Mouse (Mus musculus) hindbrain, embryonic 11.5 days (tissue): Measurements from ENCODE around the gene Capn9. TPM values are rescaled to one million over a fixed set of nuclear protein-coding genes. Genes with fewer than 3 reads are reported as not detected.

ENCODE experiments used
- ATAC-seq: fragments of 200-750 bp; cut with Nextera tagmentation; 2 replicates; pipeline ENCODE4 v1.8.0; 2017; ENCODE audit warnings: mild to moderate bottlenecking, moderate TSS enrichment, moderate library complexity; ENCODE audit not compliant: low FRiP score
- DNase-seq: peaks from one replicate; pipeline ENCODE4 v3.0.0-alpha.2; 2015; ENCODE audit warnings: low spot score
- H3K27ac ChIP-seq: fragments of 300-500 bp; sonication (generic); 2 replicates; pipeline ENCODE4 v1.5.1; 2014; ENCODE audit warnings: mild to moderate bottlenecking, low read depth, low read length
- H3K27me3 ChIP-seq: fragments of 300-500 bp; sonication (generic); 2 replicates; pipeline ENCODE4 v1.6.1; 2014; ENCODE audit warnings: mild to moderate bottlenecking, low read length, moderate library complexity, mixed read lengths; ENCODE audit not compliant: control insufficient read depth, insufficient read depth
- H3K36me3 ChIP-seq: fragments of 300-500 bp; sonication (generic); 2 replicates; pipeline ENCODE4 v1.6.1; 2014; ENCODE audit warnings: mild to moderate bottlenecking, low read length, moderate library complexity, mixed read lengths; ENCODE audit not compliant: control insufficient read depth, insufficient read depth
- H3K4me1 ChIP-seq: fragments of 300-500 bp; sonication (generic); replicated peaks from 2 replicates; pipeline ENCODE4 v1.6.1; 2014; ENCODE audit warnings: low read length, mixed read lengths; ENCODE audit not compliant: control insufficient read depth, insufficient read depth
- H3K4me2 ChIP-seq: fragments of 300-500 bp; sonication (generic); replicated peaks from 2 replicates; pipeline ENCODE4 v1.6.1; 2014; ENCODE audit warnings: mild to moderate bottlenecking, low read depth, low read length
- H3K4me3 ChIP-seq: fragments of 300-500 bp; sonication (generic); 2 replicates; pipeline ENCODE4 v1.5.1; 2014; ENCODE audit warnings: low read depth, low read length
- H3K9ac ChIP-seq: fragments of 300-500 bp; sonication (generic); 2 replicates; pipeline ENCODE4 v1.6.1; 2014; ENCODE audit warnings: low read depth, low read length
- H3K9me3 ChIP-seq: fragments of 300-500 bp; sonication (generic); 2 replicates; pipeline ENCODE4 v1.6.1; 2016; ENCODE audit warnings: low read length; ENCODE audit not compliant: control insufficient read depth
- WGBS: fragments of 180-500 bp; shearing (Covaris S2); extraction: QIAGEN DNeasy Blood & Tissue Kit; methylation state at CpG from one replicate; pipeline ENCODE4 v1.1.7; 2014; 5-methylcytosine and 5-hydroxymethylcytosine counted together
- polyA plus RNA-seq: library from polyadenylated mRNA; unstranded; fragments of >200 nt; fragmentation: Nextera tagmentation; extraction: Ambion mirVana; gene quantifications from 2 replicates; pipeline ENCODE4 v1.2.1, GENCODE M21; 2014

The Capn9 gene
- polyA plus RNA-seq, 1 experiment from 2014 or later, result not detected

GRCm38 (mm10) chr8:124618252-124618651 lies 42.3 kb downstream of the Capn9 start:
- WGBS, result 66% methylated on average over 9 of the region's 9 CpGs
- no peak for ATAC-seq
- H3K27ac ChIP-seq, result no peak overlapping the region

GRCm38 (mm10) chr8:124621255-124621654 lies 45.3 kb downstream of the Capn9 start:
- no peak overlapping the region for H3K9ac ChIP-seq
- no peak overlapping the region for H3K4me3 ChIP-seq
- H3K27ac ChIP-seq, result no peak overlapping the region
- DNase-seq, result no peak
- WGBS, result 62% methylated on average over 5 of the region's 5 CpGs
- H3K4me2 ChIP-seq, result no peak overlapping the region
- H3K36me3 ChIP-seq, result no peaks in the 10 kb centered on the region
- no peaks in the 10 kb centered on the region for H3K9me3 ChIP-seq
- ATAC-seq, result no peak
- no peaks in the 10 kb centered on the region for H3K27me3 ChIP-seq
- no peaks in the 10 kb centered on the region for H3K4me1 ChIP-seq

More at GRCm38 (mm10) chr8:124618252-124618651, 42.3 kb downstream of the Capn9 start:
- Histone ChIP-seq H3K36me3 (no peaks in the 10 kb centered on the region), H3K9ac (no peak overlapping the region), H3K27me3 (no peaks in the 10 kb centered on the region), H3K4me3 (no peak overlapping the region), H3K9me3 (no peaks in the 10 kb centered on the region), H3K4me1 (no peaks in the 10 kb centered on the region), H3K4me2 (no peak overlapping the region)
- DNase-seq, result peak; percentile 12

GRCm38 (mm10) chr8:124626251-124626650 lies 50.3 kb downstream of the Capn9 start:
- no peak for DNase-seq

GRCm38 (mm10) chr8:124630489-124630888 lies 54.6 kb downstream of the Capn9 start:
- H3K27me3 ChIP-seq, result no peaks in the 10 kb centered on the region
- WGBS, result 86% methylated on average over 6 of the region's 6 CpGs
- no peaks in the 10 kb centered on the region for H3K36me3 ChIP-seq
- DNase-seq, result no peak
- no peaks in the 10 kb centered on the region for H3K9me3 ChIP-seq
- H3K4me2 ChIP-seq, result no peak overlapping the region
- H3K4me3 ChIP-seq, result no peak overlapping the region
- H3K27ac ChIP-seq, result no peak overlapping the region
- ATAC-seq, result no peak
- H3K9ac ChIP-seq, result no peak overlapping the region
- H3K4me1 ChIP-seq, result no peaks in the 10 kb centered on the region

More at GRCm38 (mm10) chr8:124626251-124626650, 50.3 kb downstream of the Capn9 start:
- Histone ChIP-seq H3K4me2 (no peak overlapping the region), H3K4me1 (no peaks in the 10 kb centered on the region), H3K9ac (no peak overlapping the region), H3K27me3 (no peaks in the 10 kb centered on the region), H3K27ac (no peak overlapping the region), H3K9me3 (no peaks in the 10 kb centered on the region), H3K4me3 (no peak overlapping the region), H3K36me3 (no peaks in the 10 kb centered on the region)
- WGBS, result 91% methylated on average over 9 of the region's 9 CpGs
- no peak for ATAC-seq

- DNase-seq, result no peak
- no peak overlapping the region for H3K4me3 ChIP-seq
- no peaks in the 10 kb centered on the region for H3K4me1 ChIP-seq
- no peaks in the 10 kb centered on the region for H3K9me3 ChIP-seq
- ATAC-seq, result no peak
- H3K9ac ChIP-seq, result no peak overlapping the region
- H3K36me3 ChIP-seq, result no peaks in the 10 kb centered on the region
- no peaks in the 10 kb centered on the region for H3K27me3 ChIP-seq
- H3K27ac ChIP-seq, result no peak overlapping the region
- WGBS, result 82% methylated on average over 4 of the region's 4 CpGs
- H3K4me2 ChIP-seq, result no peak overlapping the region
These were observed 55.0 kb downstream of the Capn9 start for GRCm38 (mm10) chr8:124630891-124631290.

- DNase-seq (no peak), ATAC-seq (no peak)
- Histone ChIP-seq H3K4me3 (no peak overlapping the region), H3K4me2 (no peak overlapping the region), H3K27ac (no peak overlapping the region), H3K9me3 (no peaks in the 10 kb centered on the region), H3K9ac (no peak overlapping the region), H3K4me1 (no peaks in the 10 kb centered on the region), H3K36me3 (no peaks in the 10 kb centered on the region), H3K27me3 (no peaks in the 10 kb centered on the region)
- 41% methylated on average over 7 of the region's 7 CpGs for WGBS
These were observed 56.1 kb downstream of the Capn9 start for GRCm38 (mm10) chr8:124631966-124632365.

- DNase-seq (no peak), ATAC-seq (no peak)
- Histone ChIP-seq H3K36me3 (no peaks in the 10 kb centered on the region), H3K9ac (no peak overlapping the region), H3K4me2 (no peak overlapping the region), H3K9me3 (no peaks in the 10 kb centered on the region), H3K4me1 (no peaks in the 10 kb centered on the region), H3K4me3 (no peak overlapping the region), H3K27ac (no peak overlapping the region), H3K27me3 (no peaks in the 10 kb centered on the region)
- 89% methylated on average over 14 of the region's 14 CpGs for WGBS
These were observed 57.2 kb downstream of the Capn9 start for GRCm38 (mm10) chr8:124633001-124633703.

- Histone ChIP-seq H3K9ac (no peak overlapping the region), H3K4me2 (no peak overlapping the region), H3K4me3 (no peak overlapping the region), H3K36me3 (no peaks in the 10 kb centered on the region), H3K4me1 (no peaks in the 10 kb centered on the region), H3K27me3 (no peaks in the 10 kb centered on the region), H3K9me3 (no peaks in the 10 kb centered on the region), H3K27ac (no peak overlapping the region)
- ATAC-seq (no peak), DNase-seq (no peak)
- WGBS, result 76% methylated on average over 13 of the region's 13 CpGs
These were observed 58.7 kb downstream of the Capn9 start for GRCm38 (mm10) chr8:124634411-124635246.

- Histone ChIP-seq H3K9ac (no peak overlapping the region), H3K4me1 (no peaks in the 10 kb centered on the region), H3K27me3 (no peaks in the 10 kb centered on the region), H3K9me3 (no peaks in the 10 kb centered on the region), H3K4me2 (no peak overlapping the region), H3K27ac (no peak overlapping the region), H3K4me3 (no peak overlapping the region), H3K36me3 (no peaks in the 10 kb centered on the region)
- no peak for ATAC-seq
- 87% methylated on average over 8 of the region's 8 CpGs for WGBS
- no peak for DNase-seq
These were observed 59.3 kb downstream of the Capn9 start for GRCm38 (mm10) chr8:124635247-124635502.
